Mouse (Mus musculus): ENCODE measurements at regions not wholly inside any gene's neighbourhood (a gene's known extent, or its start where the extent isn't known, plus 50 kb on each side); places are given as distances from the start of the nearest gene placed in this dataset.

GRCm38 (mm10) chrX:35791273-35791672 lies 97.4 kb upstream of the Dock11 start:
- no peak for DNase-seq (ENCODE audit: extremely low spot score in 1 of 2, low spot score in 1 of 2)

GRCm38 (mm10) chrX:35813206-35813605 lies 75.4 kb upstream of the Dock11 start:
- DNase-seq (ENCODE audit: extremely low spot score in 1 of 2, low spot score in 1 of 2) = peak in 1 of 2 experiments; percentile 49

GRCm38 (mm10) chrX:35834411-35834810 lies 54.2 kb upstream of the Dock11 start:
- DNase-seq (ENCODE audit: extremely low spot score in 1 of 2, low spot score in 1 of 2) = peak; percentile 4 to 42

DNA sequence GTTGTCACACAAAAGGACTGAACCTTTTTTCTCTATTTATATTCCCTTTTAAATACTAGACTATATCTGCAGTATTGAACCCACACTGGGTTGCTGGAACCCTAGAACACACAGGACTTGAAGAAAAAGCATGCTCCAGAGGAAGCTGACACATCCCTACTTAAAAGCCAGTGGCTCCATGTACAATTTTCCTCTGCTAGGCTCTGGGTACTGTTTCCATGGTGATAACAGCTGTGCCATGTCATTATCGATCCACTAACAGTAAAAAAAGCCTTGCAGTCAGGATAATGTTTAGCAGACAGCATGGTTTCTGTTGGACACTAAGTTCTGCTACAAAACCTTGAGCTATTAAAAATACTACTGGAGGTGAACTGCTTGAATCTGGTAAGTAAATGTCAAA lies 50.6 kb upstream of the Dock11 start:
- DNase-seq (ENCODE audit: extremely low spot score in 1 of 2, low spot score in 1 of 2) = no peak

Data from frontal cortex, adult 2 months (tissue).